Mouse (Mus musculus): Measurements from ENCODE around the gene Rock2. TPM values are rescaled to one million over a fixed set of nuclear protein-coding genes. Genes with fewer than 3 reads are reported as not detected.

Rock2 gene
- polyA plus RNA-seq, 1 experiment = 95.1 TPM

- H3K36me3 ChIP-seq (ENCODE audit: control insufficient read depth, insufficient read depth, low read length, poor library complexity, severe bottlenecking) = no peaks in the 10 kb centered on the region
- TF ChIP-seq POLR2A (IDR thresholded peaks at IDR 0.05; ENCODE audit: insufficient read depth, low read length) (no peak), EP300 (IDR thresholded peaks at IDR 0.05; ENCODE audit: insufficient read depth, low read depth, low read length) (no peak), CTCF (IDR thresholded peaks at IDR 0.05; ENCODE audit: low read depth, low read length) (no peak)
Measured at GRCm38 (mm10) chr12:16879369-16879768, 15.3 kb upstream of the Rock2 start.

GRCm38 (mm10) chr12:16880077-16880476 is 14.6 kb upstream of the Rock2 start:
- no peaks in the 10 kb centered on the region for H3K4me1 ChIP-seq (ENCODE audit: control insufficient read depth, insufficient read depth, low read length)
- H3K4me3 ChIP-seq (ENCODE audit: low read depth, low read length) = no peak overlapping the region
- no peaks in the 10 kb centered on the region for H3K36me3 ChIP-seq (ENCODE audit: control insufficient read depth, insufficient read depth, low read length, poor library complexity, severe bottlenecking)
- TF ChIP-seq CTCF (IDR thresholded peaks at IDR 0.05; ENCODE audit: low read depth, low read length) = no peak
- no peak for TF ChIP-seq POLR2A (IDR thresholded peaks at IDR 0.05; ENCODE audit: insufficient read depth, low read length)
- TF ChIP-seq EP300 (IDR thresholded peaks at IDR 0.05; ENCODE audit: insufficient read depth, low read depth, low read length) = no peak
- H3K9me3 ChIP-seq (replicated peaks; ENCODE audit: control insufficient read depth, insufficient read depth, low read length, poor library complexity, severe bottlenecking) = no peaks in the 10 kb centered on the region
- H3K27ac ChIP-seq (ENCODE audit: insufficient read depth, low read length) = no peak overlapping the region
- H3K27me3 ChIP-seq (ENCODE audit: control insufficient read depth, insufficient read depth, low read length, poor library complexity, severe bottlenecking) = no peaks in the 10 kb centered on the region
- H3K9ac ChIP-seq (ENCODE audit: low read depth, poor library complexity, severe bottlenecking) = no peak overlapping the region

More at GRCm38 (mm10) chr12:16879369-16879768, 15.3 kb upstream of the Rock2 start:
- Histone ChIP-seq H3K4me1 (ENCODE audit: control insufficient read depth, insufficient read depth, low read length) (no peaks in the 10 kb centered on the region), H3K9me3 (replicated peaks; ENCODE audit: control insufficient read depth, insufficient read depth, low read length, poor library complexity, severe bottlenecking) (no peaks in the 10 kb centered on the region), H3K27ac (ENCODE audit: insufficient read depth, low read length) (no peak overlapping the region), H3K9ac (ENCODE audit: low read depth, poor library complexity, severe bottlenecking) (no peak overlapping the region), H3K4me3 (ENCODE audit: low read depth, low read length) (no peak overlapping the region), H3K27me3 (ENCODE audit: control insufficient read depth, insufficient read depth, low read length, poor library complexity, severe bottlenecking) (no peaks in the 10 kb centered on the region)

- no peak for TF ChIP-seq EP300 (IDR thresholded peaks at IDR 0.05; ENCODE audit: insufficient read depth, low read depth, low read length)
- no peak for TF ChIP-seq POLR2A (IDR thresholded peaks at IDR 0.05; ENCODE audit: insufficient read depth, low read length)
- TF ChIP-seq CTCF (IDR thresholded peaks at IDR 0.05; ENCODE audit: low read depth, low read length) = no peak
- no peak overlapping the region for H3K27ac ChIP-seq (ENCODE audit: insufficient read depth, low read length)
- H3K9me3 ChIP-seq (replicated peaks; ENCODE audit: control insufficient read depth, insufficient read depth, low read length, poor library complexity, severe bottlenecking) = no peaks in the 10 kb centered on the region
Measured at GRCm38 (mm10) chr12:16882442-16882841, 12.3 kb upstream of the Rock2 start.

GRCm38 (mm10) chr12:16883111-16883510 is 11.6 kb upstream of the Rock2 start:
- no peak overlapping the region for H3K9ac ChIP-seq (ENCODE audit: low read depth, poor library complexity, severe bottlenecking)
- TF ChIP-seq EP300 (IDR thresholded peaks at IDR 0.05; ENCODE audit: insufficient read depth, low read depth, low read length) = no peak
- no peak for TF ChIP-seq POLR2A (IDR thresholded peaks at IDR 0.05; ENCODE audit: insufficient read depth, low read length)
- no peak for TF ChIP-seq CTCF (IDR thresholded peaks at IDR 0.05; ENCODE audit: low read depth, low read length)
- H3K4me3 ChIP-seq (ENCODE audit: low read depth, low read length) = no peak overlapping the region
- no peaks in the 10 kb centered on the region for H3K27me3 ChIP-seq (ENCODE audit: control insufficient read depth, insufficient read depth, low read length, poor library complexity, severe bottlenecking)
- no peaks in the 10 kb centered on the region for H3K36me3 ChIP-seq (ENCODE audit: control insufficient read depth, insufficient read depth, low read length, poor library complexity, severe bottlenecking)
- H3K27ac ChIP-seq (ENCODE audit: insufficient read depth, low read length) = no peak overlapping the region
- H3K4me1 ChIP-seq (ENCODE audit: control insufficient read depth, insufficient read depth, low read length) = no peaks in the 10 kb centered on the region
- no peaks in the 10 kb centered on the region for H3K9me3 ChIP-seq (replicated peaks; ENCODE audit: control insufficient read depth, insufficient read depth, low read length, poor library complexity, severe bottlenecking)

More at GRCm38 (mm10) chr12:16882442-16882841, 12.3 kb upstream of the Rock2 start:
- Histone ChIP-seq H3K4me3 (ENCODE audit: low read depth, low read length) (no peak overlapping the region), H3K9ac (ENCODE audit: low read depth, poor library complexity, severe bottlenecking) (no peak overlapping the region), H3K4me1 (ENCODE audit: control insufficient read depth, insufficient read depth, low read length) (no peaks in the 10 kb centered on the region), H3K36me3 (ENCODE audit: control insufficient read depth, insufficient read depth, low read length, poor library complexity, severe bottlenecking) (no peaks in the 10 kb centered on the region), H3K27me3 (ENCODE audit: control insufficient read depth, insufficient read depth, low read length, poor library complexity, severe bottlenecking) (no peaks in the 10 kb centered on the region)

GRCm38 (mm10) chr12:16884534-16884933 is 10.2 kb upstream of the Rock2 start:
- TF ChIP-seq EP300 (IDR thresholded peaks at IDR 0.05; ENCODE audit: insufficient read depth, low read depth, low read length) (no peak), POLR2A (IDR thresholded peaks at IDR 0.05; ENCODE audit: insufficient read depth, low read length) (no peak), CTCF (IDR thresholded peaks at IDR 0.05; ENCODE audit: low read depth, low read length) (no peak)
- H3K4me1 ChIP-seq (ENCODE audit: control insufficient read depth, insufficient read depth, low read length) = no peaks in the 10 kb centered on the region
- no peak overlapping the region for H3K4me3 ChIP-seq (ENCODE audit: low read depth, low read length)
- H3K9me3 ChIP-seq (replicated peaks; ENCODE audit: control insufficient read depth, insufficient read depth, low read length, poor library complexity, severe bottlenecking) = no peaks in the 10 kb centered on the region; the same call in 1 of the 2 replicates
- H3K27ac ChIP-seq (ENCODE audit: insufficient read depth, low read length) = no peak overlapping the region
- no peaks in the 10 kb centered on the region for H3K36me3 ChIP-seq (ENCODE audit: control insufficient read depth, insufficient read depth, low read length, poor library complexity, severe bottlenecking)
- H3K9ac ChIP-seq (ENCODE audit: low read depth, poor library complexity, severe bottlenecking) = no peak overlapping the region
- H3K27me3 ChIP-seq (ENCODE audit: control insufficient read depth, insufficient read depth, low read length, poor library complexity, severe bottlenecking) = no peaks in the 10 kb centered on the region

- TF ChIP-seq CTCF (IDR thresholded peaks at IDR 0.05; ENCODE audit: low read depth, low read length) = no peak
- no peak for TF ChIP-seq EP300 (IDR thresholded peaks at IDR 0.05; ENCODE audit: insufficient read depth, low read depth, low read length)
- no peak for TF ChIP-seq POLR2A (IDR thresholded peaks at IDR 0.05; ENCODE audit: insufficient read depth, low read length)
- Histone ChIP-seq H3K27me3 (ENCODE audit: control insufficient read depth, insufficient read depth, low read length, poor library complexity, severe bottlenecking) (no peaks in the 10 kb centered on the region), H3K27ac (ENCODE audit: insufficient read depth, low read length) (no peak overlapping the region), H3K9ac (ENCODE audit: low read depth, poor library complexity, severe bottlenecking) (no peak overlapping the region), H3K9me3 (replicated peaks; ENCODE audit: control insufficient read depth, insufficient read depth, low read length, poor library complexity, severe bottlenecking) (no peaks in the 10 kb centered on the region; the same call in 1 of the 2 replicates), H3K36me3 (ENCODE audit: control insufficient read depth, insufficient read depth, low read length, poor library complexity, severe bottlenecking) (no peaks in the 10 kb centered on the region), H3K4me1 (ENCODE audit: control insufficient read depth, insufficient read depth, low read length) (no peaks in the 10 kb centered on the region), H3K4me3 (ENCODE audit: low read depth, low read length) (no peak overlapping the region)
Measured at GRCm38 (mm10) chr12:16886354-16886753, 8.3 kb upstream of the Rock2 start.

Data from ES-Bruce4 (cell line).